Mouse (Mus musculus) R1 (cell line): Measurements from ENCODE around the gene St6galnac5.

Experiments used
- DNase-seq: peaks from one replicate; pipeline ENCODE4 v3.0.0-alpha.2; 2018; ENCODE audit warnings: low read depth, low spot score

Gene St6galnac5

DNA sequence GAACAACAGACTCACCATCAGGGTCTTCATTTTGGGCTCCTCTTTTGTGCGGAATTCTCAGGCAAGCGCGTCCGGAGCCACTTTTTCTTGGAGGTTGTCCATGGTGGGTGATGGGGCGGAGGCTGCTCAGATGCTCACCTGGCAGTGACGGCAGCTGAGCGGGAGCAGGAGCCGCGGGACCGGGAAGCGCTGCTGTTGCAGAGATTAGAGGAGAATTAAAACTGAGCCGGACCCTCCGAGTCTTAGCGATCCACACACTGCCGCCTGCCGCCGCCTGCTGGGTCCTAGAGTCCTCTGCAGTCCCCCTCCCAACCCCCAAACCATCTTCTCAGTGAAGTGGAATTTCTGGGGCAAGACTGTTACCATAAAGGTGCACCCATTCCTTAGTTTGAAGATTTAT is at the start of gene St6galnac5:
Gene St6galnac5, minus strand, starts transcription at position 259 of the 400 bp plus-strand sequence.
- DNase-seq, result peak; percentile 41

GRCm38 (mm10) chr3:153030756-153031155 is 48.7 kb upstream of the St6galnac5 start:
- DNase-seq, result no peak

DNA sequence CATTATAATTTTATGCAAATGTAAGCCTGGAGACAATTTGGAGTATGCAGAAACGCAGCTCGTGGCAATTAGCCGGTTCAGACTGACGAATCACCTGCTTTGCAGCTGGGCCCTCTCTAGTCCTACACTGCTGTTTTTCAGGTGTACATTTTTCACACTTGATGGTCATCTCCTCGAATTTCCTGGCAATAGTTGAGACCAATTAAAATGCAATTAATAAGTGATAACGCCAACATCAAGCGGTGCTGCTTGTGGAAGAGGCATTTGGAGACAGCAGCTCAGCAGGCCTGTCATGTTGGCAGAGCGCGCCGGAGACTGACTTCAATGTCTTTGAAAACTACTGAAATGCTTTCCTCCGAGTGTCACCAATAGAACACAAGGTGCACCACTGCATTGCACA is 42.0 kb upstream of the St6galnac5 start:
- DNase-seq, result no peak

DNA sequence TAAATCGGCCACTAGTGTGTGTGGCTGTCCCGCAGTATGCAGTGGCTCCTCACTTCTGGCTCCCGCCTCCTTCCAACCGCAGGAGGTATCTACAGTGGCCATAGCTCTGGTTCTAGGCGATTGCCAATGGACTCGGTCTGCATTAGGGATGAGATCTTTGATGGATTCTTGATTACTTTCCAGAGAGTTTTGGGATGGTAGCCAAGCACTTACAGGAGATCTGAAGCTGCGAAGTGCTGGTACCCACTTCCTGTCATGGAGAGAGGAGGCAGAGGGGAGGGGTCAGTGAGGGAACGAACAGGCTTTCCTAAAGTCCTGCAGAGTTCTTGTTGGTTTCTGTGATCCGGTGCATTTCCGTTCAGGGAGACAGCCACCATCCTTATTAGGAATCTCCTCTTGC is 36.0 kb upstream of the St6galnac5 start:
- no peak for DNase-seq

DNA sequence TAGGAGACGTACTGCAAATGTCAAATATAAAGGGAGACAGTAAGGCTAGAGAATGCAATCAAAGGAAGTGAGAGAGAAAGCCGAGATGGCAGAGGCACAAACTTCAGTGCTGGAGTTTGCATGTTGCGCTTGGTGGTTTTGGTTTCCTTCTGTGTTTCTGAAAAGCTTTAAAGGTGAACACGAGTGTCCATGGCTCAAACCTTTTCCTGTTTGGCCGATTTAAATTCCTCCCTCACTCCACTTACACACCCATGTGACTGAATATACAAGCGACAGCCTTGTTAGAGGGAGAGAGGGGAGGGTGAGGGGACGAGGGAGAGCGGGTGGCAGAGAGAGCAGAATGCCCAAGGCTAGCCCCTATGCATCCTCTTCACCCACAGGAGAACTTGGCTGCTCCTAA is 34.3 kb upstream of the St6galnac5 start:
- DNase-seq, result no peak

- DNase-seq, result no peak
Observed at GRCm38 (mm10) chr3:153006893-153007292, 24.8 kb upstream of the St6galnac5 start.

DNA sequence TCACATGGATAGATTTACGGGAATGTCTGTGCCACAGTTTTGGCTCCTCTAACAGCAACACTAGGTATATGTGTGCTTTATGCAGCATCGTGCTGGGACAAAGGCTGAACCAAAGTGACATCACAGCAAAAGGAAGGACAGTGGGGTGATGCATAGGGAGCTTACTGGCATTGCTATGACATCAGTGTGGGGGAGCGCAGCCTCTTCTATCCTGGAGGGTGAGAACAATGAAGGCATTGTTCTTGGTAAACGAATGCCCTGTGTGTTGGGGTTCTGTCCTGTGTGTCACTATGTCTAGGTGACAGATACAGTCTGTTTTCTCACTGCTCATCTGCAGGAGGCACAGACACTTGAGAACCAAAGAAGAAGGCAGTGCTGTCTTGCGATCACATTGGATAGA is 16.9 kb upstream of the St6galnac5 start:
- DNase-seq, result no peak

DNA sequence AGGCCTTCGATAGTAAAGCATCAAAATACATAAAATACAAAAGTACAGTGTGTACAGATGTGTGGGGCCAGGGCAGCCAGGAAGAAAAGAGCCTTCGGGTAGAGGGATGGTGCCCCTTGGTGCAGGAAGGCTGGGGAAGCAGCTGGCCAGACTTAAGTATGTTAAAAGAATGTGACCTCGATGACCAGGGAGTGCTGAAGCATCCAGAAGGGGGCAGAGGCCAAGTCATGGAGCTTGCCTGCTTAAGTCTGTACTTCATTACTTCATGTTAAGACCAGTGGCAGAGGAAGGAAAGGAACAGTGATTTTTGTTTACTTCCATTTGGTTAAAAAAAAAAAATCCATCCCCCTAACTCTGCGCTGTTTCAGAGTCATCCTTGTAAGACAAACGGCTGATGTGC is 16.1 kb upstream of the St6galnac5 start:
- no peak for DNase-seq

DNA sequence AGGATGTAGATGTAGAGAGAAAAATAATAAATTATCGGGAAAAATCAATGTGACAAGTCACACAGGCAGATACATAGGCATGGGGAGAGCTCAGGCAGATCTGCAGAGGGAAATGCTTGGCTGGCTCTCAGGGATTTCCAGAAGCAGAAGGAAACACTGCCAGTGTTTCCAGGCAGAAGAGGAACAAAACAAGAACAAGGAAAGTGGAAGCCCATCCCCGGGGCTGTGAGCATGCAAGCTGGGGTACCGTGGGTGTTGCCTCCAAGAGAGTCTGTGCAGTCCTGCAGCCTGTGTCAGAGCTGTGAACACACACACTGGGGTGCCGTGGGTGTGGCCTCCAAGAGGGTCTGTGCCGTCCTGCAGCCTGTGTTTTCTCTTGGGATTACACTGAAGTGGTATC is 11.6 kb upstream of the St6galnac5 start:
- DNase-seq, result no peak

GRCm38 (mm10) chr3:152990787-152991186 is 8.7 kb upstream of the St6galnac5 start:
- DNase-seq, result no peak

DNA sequence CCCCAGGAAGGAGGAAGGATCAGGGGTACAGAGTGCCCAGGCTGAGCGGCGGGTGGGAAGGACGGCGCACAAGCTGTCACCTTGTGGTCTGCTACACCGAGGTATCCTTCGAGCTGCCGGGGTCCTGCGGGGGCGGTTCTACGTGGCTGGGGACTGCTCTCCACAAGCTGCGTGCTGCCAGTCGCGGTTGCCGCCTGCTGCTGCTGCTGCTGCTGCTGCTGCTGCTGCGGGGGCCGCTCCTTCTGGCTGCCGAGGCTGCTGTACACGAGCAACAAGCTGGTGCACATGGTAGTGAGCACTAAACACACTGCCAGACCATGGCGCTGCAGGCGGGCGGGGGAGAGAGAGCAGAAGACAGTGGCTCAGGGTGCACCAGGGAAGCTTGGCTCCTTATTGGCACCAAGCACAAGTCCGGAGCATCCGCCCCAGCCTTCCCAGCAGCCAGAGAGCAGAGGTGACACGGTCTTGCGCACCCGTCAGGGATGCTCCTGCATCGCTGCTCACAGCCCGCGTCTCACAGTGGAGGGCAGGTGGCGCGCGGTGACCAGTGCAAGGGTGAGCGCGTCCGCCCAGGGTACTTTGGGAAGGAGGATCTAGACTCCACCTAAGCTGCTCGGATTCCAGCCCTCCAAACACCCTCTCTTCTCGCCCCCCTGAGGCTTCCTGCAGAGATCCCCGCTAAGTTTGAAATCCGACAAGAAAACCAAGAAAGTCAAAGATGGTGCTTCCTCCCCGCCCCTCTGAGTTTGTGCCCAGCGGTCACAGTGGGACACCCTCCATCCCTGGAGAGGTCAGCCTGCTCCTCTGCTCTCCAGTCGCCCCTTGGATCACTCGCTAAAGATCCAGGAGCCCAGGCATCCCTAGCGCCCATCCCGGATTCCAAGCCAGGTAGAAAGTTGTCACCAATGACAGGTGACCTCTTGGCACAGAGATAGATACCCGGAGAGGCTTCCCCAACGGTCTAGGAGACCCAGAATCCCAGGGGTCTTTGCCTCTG is 770 bp downstream of the St6galnac5 start:
- DNase-seq, result peak; percentile 41

- no peak for DNase-seq
Observed at GRCm38 (mm10) chr3:152980431-152980830, 1.6 kb downstream of the St6galnac5 start.

GRCm38 (mm10) chr3:152979481-152980092 is 2.5 kb downstream of the St6galnac5 start:
- DNase-seq, result no peak

DNA sequence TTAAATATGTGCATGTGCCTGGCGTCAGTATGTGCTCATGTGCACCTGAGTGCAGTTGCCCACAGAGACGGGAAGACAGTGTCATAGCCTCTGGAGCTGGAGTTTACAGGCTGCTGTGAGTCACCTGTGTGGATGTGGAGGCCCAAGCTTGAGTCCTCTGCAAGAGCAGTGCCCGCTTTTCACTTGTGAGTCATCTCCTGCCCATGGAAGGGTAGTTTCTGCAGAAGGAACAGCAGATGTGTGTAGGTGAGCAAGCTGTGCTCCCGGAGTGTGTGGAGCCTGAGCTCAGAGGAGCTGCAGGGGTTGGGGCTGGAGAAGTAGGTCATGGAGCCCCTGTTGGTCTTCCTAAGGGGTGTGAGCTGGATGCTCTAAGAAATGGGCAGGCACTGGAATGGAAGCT is 10.7 kb downstream of the St6galnac5 start:
- no peak for DNase-seq

GRCm38 (mm10) chr3:152969774-152970347 is 12.2 kb downstream of the St6galnac5 start:
- DNase-seq, result no peak

DNA sequence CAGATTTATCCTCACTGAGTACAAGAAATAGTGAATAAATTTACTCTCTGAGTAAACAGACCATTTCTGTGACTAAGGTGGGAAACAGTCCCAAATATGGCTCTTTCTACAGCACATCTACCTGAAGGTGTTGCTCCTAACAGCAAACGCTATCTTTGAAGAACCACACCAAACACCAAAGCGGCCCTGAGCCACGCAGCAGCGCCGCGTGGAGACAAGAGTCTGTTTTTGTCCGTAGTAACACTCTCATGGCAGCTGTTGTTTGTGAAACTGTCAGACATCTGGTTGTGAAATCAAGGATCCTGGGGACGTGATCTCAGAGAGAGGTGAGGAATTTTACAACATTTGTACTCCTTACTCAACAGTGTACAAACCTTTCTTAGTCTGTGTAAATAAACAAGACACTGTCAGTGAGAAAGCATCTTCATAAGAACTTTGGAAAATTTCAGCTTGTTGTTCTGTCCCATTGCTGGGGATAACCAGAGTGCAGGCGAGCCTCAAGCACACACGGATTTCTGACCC is 20.1 kb downstream of the St6galnac5 start:
- DNase-seq, result no peak

- peak; percentile 85 for DNase-seq
Observed at GRCm38 (mm10) chr3:152958358-152959150, 23.5 kb downstream of the St6galnac5 start.

- no peak for DNase-seq
Observed at GRCm38 (mm10) chr3:152956771-152957170, 25.3 kb downstream of the St6galnac5 start.

DNA sequence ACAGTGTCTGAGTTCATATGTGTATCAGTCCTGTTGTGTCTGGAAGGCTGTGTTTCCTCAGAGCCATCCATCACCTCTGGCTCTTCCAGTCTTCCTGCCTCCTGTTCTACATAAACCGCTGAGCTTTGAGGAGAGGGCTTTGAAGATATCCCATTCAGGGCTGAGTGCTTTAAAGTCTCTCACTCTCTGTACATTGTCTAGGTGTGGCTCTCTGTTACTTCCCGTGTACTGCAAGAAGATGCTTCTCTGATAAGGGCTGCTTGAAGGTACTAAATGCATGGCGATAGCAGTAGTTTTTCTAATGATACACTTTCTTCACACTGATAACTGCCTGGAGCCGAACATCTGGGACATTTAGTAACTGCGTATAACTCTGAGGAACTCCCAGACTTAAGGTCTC is 26.0 kb downstream of the St6galnac5 start:
- no peak for DNase-seq

DNA sequence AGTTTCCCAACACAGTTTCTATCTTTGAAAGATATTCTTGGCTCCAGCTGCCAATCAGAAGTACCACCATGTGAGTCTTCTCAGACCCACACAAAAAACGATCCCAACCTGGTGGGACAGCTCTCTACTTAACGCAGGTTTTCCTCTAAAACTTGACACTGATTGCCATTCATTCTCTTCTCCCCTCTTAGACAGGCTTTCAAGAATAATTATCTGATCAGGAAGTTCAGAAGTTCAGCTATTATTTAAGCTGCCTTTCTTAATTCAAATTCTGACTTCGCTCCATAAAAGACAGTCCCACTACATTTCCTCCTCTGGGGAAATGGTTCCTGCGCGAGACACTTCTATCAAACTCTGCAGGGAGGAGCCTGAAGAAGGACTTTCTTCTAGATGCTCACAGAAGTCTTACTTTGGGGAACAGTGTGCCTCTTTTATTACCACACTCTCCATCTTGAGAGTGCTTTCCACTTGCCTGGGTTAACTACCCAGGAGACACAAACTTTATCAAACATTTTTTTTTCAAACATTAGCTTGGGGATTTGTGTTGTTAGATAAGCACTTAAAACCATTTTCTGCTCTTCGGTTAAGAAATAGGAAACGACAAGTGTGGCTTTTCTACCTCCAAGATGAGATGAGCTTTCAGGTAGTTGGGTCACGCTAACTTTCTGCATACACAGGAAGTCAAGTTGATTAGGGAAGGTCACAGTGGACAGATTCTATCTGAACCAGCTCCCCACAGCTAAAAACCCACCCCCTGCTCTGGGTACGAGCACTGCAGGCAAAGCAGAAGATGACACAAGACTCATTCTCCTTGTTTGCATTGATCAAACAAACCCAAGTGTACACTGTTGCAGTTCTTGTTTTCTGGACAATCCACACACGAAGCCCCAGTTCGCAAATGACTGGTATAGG is 30.2 kb downstream of the St6galnac5 start:
- DNase-seq, result no peak
